In genomic region chr8:122853340-122853771, GRCm38 (mm10) we compare ENCODE assay signal across 9 mouse cellular contexts. TPM values are rescaled to one million over a fixed set of nuclear protein-coding genes. Genes with fewer than 3 reads are reported as not detected.
DNase-seq lines count a peak whose midpoint lies in the region; ATAC-seq and TF ChIP-seq lines count a peak whose summit lies in the region.
"Had no signal": no experiment of that assay in that cellular context is flagged by ENCODE, and none has a peak within 500 bp of the region (broad histone marks: within the 10 kb centered on the region; RNA-seq: fewer than 3 reads in every experiment).

No protein-coding gene starts in this region.

- H3K9me3 ChIP-seq in heart, embryonic 12.5 days (replicated peaks) = no peaks in the 10 kb centered on the region
- H3K9me3 ChIP-seq in heart, embryonic 11.5 days (replicated peaks; ENCODE audit: control insufficient read depth, low read length) = no peaks in the 10 kb centered on the region
- no peaks in the 10 kb centered on the region for H3K9me3 ChIP-seq in embryonic facial prominence, embryonic 15.5 days (replicated peaks)
- no peaks in the 10 kb centered on the region for H3K9me3 ChIP-seq in intestine, embryonic 16.5 days (ENCODE audit: control insufficient read depth, low read length)
- H3K9me3 ChIP-seq in stomach, postnatal 0 days (ENCODE audit: control insufficient read depth, low read length) = no peaks in the 10 kb centered on the region

- no peak overlapping the region for H3K27ac ChIP-seq in heart, embryonic 12.5 days (ENCODE audit: poor library complexity, severe bottlenecking)
- no peak overlapping the region for H3K27ac ChIP-seq in heart, embryonic 11.5 days (ENCODE audit: low read depth, low read length)
- no peak overlapping the region for H3K27ac ChIP-seq in embryonic facial prominence, embryonic 15.5 days (replicated peaks)
- H3K27ac ChIP-seq in intestine, embryonic 16.5 days (ENCODE audit: low read length) = no peak overlapping the region
- no peak overlapping the region for H3K27ac ChIP-seq in stomach, postnatal 0 days (replicated peaks)
- H3K27ac ChIP-seq: kidney, postnatal 0 days had no signal

- no peak for TF ChIP-seq CTCF in stomach, postnatal 0 days (IDR thresholded peaks at IDR 0.05; ENCODE audit: low read depth)

- no peak overlapping the region for H3K4me3 ChIP-seq in heart, embryonic 12.5 days
- no peak overlapping the region for H3K4me3 ChIP-seq in heart, embryonic 11.5 days (ENCODE audit: low read depth, low read length)
- no peak overlapping the region for H3K4me3 ChIP-seq in embryonic facial prominence, embryonic 15.5 days (replicated peaks)
- H3K4me3 ChIP-seq in intestine, embryonic 16.5 days (ENCODE audit: low read length) = no peak overlapping the region
- no peak overlapping the region for H3K4me3 ChIP-seq in stomach, postnatal 0 days (ENCODE audit: low read depth, low read length)

- no peaks in the 10 kb centered on the region for H3K36me3 ChIP-seq in heart, embryonic 12.5 days
- H3K36me3 ChIP-seq in heart, embryonic 11.5 days (ENCODE audit: control insufficient read depth, insufficient read depth, low read length) = no peaks in the 10 kb centered on the region
- H3K36me3 ChIP-seq in embryonic facial prominence, embryonic 15.5 days = no peaks in the 10 kb centered on the region
- H3K36me3 ChIP-seq in intestine, embryonic 16.5 days (ENCODE audit: control insufficient read depth, insufficient read depth, low read length) = no peaks in the 10 kb centered on the region
- no peaks in the 10 kb centered on the region for H3K36me3 ChIP-seq in stomach, postnatal 0 days (ENCODE audit: control insufficient read depth, insufficient read depth, low read length)

- TF ChIP-seq EP300 in stomach, postnatal 0 days (optimal IDR thresholded peaks at IDR 0.05) = no peak

- H3K4me2 ChIP-seq in heart, embryonic 12.5 days = peak overlapping the region; percentile 24; the same call in 1 of the 2 replicates
- no peak overlapping the region; the same call in 1 of the 2 replicates for H3K4me2 ChIP-seq in heart, embryonic 11.5 days
- no peak overlapping the region for H3K4me2 ChIP-seq in embryonic facial prominence, embryonic 15.5 days (replicated peaks)
- H3K4me2 ChIP-seq in intestine, embryonic 16.5 days (ENCODE audit: low read depth, low read length) = no peak overlapping the region
- no peak overlapping the region for H3K4me2 ChIP-seq in stomach, postnatal 0 days (replicated peaks; ENCODE audit: low read depth)

- peaks cover 55% of the 10 kb centered on the region for H3K27me3 ChIP-seq in heart, embryonic 12.5 days (replicated peaks)
- peaks cover 18% of the 10 kb centered on the region for H3K27me3 ChIP-seq in heart, embryonic 11.5 days (ENCODE audit: control insufficient read depth, insufficient read depth, low read length)
- H3K27me3 ChIP-seq in embryonic facial prominence, embryonic 15.5 days = no peaks in the 10 kb centered on the region
- H3K27me3 ChIP-seq in intestine, embryonic 16.5 days (replicated peaks; ENCODE audit: control insufficient read depth, insufficient read depth, low read length) = no peaks in the 10 kb centered on the region
- no peaks in the 10 kb centered on the region for H3K27me3 ChIP-seq in stomach, postnatal 0 days (ENCODE audit: control insufficient read depth, insufficient read depth, low read length)

- H3K9ac ChIP-seq in heart, embryonic 12.5 days = 0 out of 2 replicates have a peak overlapping the region, but pooled peaks have one; percentile 21
- no peak overlapping the region for H3K9ac ChIP-seq in heart, embryonic 11.5 days (ENCODE audit: low read depth, low read length)
- H3K9ac ChIP-seq in embryonic facial prominence, embryonic 15.5 days = no peak overlapping the region
- no peak overlapping the region for H3K9ac ChIP-seq in intestine, embryonic 16.5 days (ENCODE audit: low read depth, low read length)
- no peak overlapping the region for H3K9ac ChIP-seq in stomach, postnatal 0 days (ENCODE audit: low read length)

- H3K4me1 ChIP-seq in heart, embryonic 12.5 days (replicated peaks) = peaks cover 9% of the 10 kb centered on the region
- H3K4me1 ChIP-seq in heart, embryonic 11.5 days (ENCODE audit: control insufficient read depth, insufficient read depth, low read length) = peaks cover 4% of the 10 kb centered on the region; the same call in 1 of the 2 replicates
- peaks cover 23% of the 10 kb centered on the region for H3K4me1 ChIP-seq in embryonic facial prominence, embryonic 15.5 days
- peaks cover 7% of the 10 kb centered on the region; the same call in 1 of the 2 replicates for H3K4me1 ChIP-seq in intestine, embryonic 16.5 days (ENCODE audit: control insufficient read depth, insufficient read depth, low read length)
- H3K4me1 ChIP-seq in stomach, postnatal 0 days (replicated peaks; ENCODE audit: control insufficient read depth, insufficient read depth) = no peaks in the 10 kb centered on the region

- no peak for ATAC-seq in heart, embryonic 12.5 days (ENCODE audit: insufficient number of reproducible peaks, low FRiP score)
- no peak for ATAC-seq in heart, embryonic 11.5 days (replicated peaks; ENCODE audit: insufficient number of reproducible peaks, low FRiP score, low TSS enrichment)
- ATAC-seq in embryonic facial prominence, embryonic 15.5 days (ENCODE audit: insufficient number of reproducible peaks, low FRiP score, low TSS enrichment, low read depth) = 0 out of 2 replicates have a peak, but pooled peaks have one; percentile 32
- peak; percentile 48; the same call in 1 of the 2 replicates for ATAC-seq in intestine, embryonic 16.5 days
- peak; percentile 54 for ATAC-seq in stomach, postnatal 0 days (ENCODE audit: low FRiP score, low TSS enrichment)

- DNase-seq in adipocyte (ENCODE audit: low spot score) = peak; percentile 49
- DNase-seq in stomach, postnatal 0 days (ENCODE audit: low spot score) = no peak
- no peak for DNase-seq in ovary, postnatal 10 days (ENCODE audit: low spot score)
- DNase-seq in spleen, adult 18-20 months = no peak

- 30% methylated on average over 11 of the region's 11 CpGs for WGBS in heart, embryonic 12.5 days
- WGBS in heart, embryonic 11.5 days (ENCODE audit: insufficient replicate concordance) = 41% methylated on average over 11 of the region's 11 CpGs
- 19% methylated on average over 11 of the region's 11 CpGs for WGBS in embryonic facial prominence, embryonic 15.5 days
- 14% methylated on average over 11 of the region's 11 CpGs for WGBS in intestine, embryonic 16.5 days
- WGBS in stomach, postnatal 0 days = 26% methylated on average over 11 of the region's 11 CpGs

RNA-seq across cellular contexts. Expression of gene Cdh15, which starts 5.6 kb away (rescaled TPM):
- 0.33 and 0.36 TPM in 2 replicates for polyA plus RNA-seq in heart, embryonic 12.5 days (2016; fragmentation: Nextera tagmentation; extraction: Ambion mirVana)
- 0.42 and 0.67 TPM in 2 replicates for polyA plus RNA-seq in heart, embryonic 11.5 days (2014; fragmentation: Nextera tagmentation; extraction: Ambion mirVana)
- polyA plus RNA-seq in embryonic facial prominence, embryonic 15.5 days (2015; fragmentation: Nextera tagmentation; extraction: Ambion mirVana) = 27.4 and 37.2 TPM in 2 replicates
- polyA plus RNA-seq in intestine, embryonic 16.5 days (2015; fragmentation: Nextera tagmentation; extraction: Ambion mirVana) = 0.11 and 0.24 TPM in 2 replicates
- 0.23 TPM in 2 replicates for polyA plus RNA-seq in stomach, postnatal 0 days (2015; fragmentation: Nextera tagmentation; extraction: Ambion mirVana)

Comparison
In these comparisons a context has a peak if more than half of its experiments do, and no peak if none do; other contexts are left out.
1. ATAC-seq: peak in embryonic facial prominence, embryonic 15.5 days (single experiment), intestine, embryonic 16.5 days (single experiment) and stomach, postnatal 0 days (single experiment); none in heart, embryonic 12.5 days (single experiment) and heart, embryonic 11.5 days (single experiment).
2. RNA of gene Cdh15, which starts 5.6 kb away (polyA plus RNA-seq): 27.4 to 37.2 TPM in embryonic facial prominence, embryonic 15.5 days; 0.42 to 0.67 TPM in heart, embryonic 11.5 days, 0.33 to 0.36 TPM in heart, embryonic 12.5 days, 0.11 to 0.24 TPM in intestine, embryonic 16.5 days and 0.23 TPM in stomach, postnatal 0 days; every median in the first group is over 10 times any median in the second.